Mouse (Mus musculus) cerebellum, adult 8-10 months (tissue): ENCODE data around the gene Prox1.
A peak's percentile ranks its signal among the peaks of the same experiment; 100 is the strongest.

Experiments used
- DNase-seq: peaks from one replicate; pipeline ENCODE4 v3.0.0; 2022

The Prox1 gene

GRCm38 (mm10) chr1:190169911-190170818 lies at the start of gene Prox1:
Gene Prox1, minus strand, starts transcription at chr1:190170714.
- DNase-seq, result peak; percentile 77

GRCm38 (mm10) chr1:190216621-190217020 lies 46.1 kb upstream of the Prox1 start:
- no peak for DNase-seq

GRCm38 (mm10) chr1:190214626-190215025 lies 44.1 kb upstream of the Prox1 start:
- DNase-seq, result no peak

GRCm38 (mm10) chr1:190213175-190213574 lies 42.7 kb upstream of the Prox1 start:
- DNase-seq, result no peak

GRCm38 (mm10) chr1:190207246-190207645 lies 36.7 kb upstream of the Prox1 start:
- DNase-seq, result no peak

GRCm38 (mm10) chr1:190205691-190206090 lies 35.2 kb upstream of the Prox1 start:
- DNase-seq, result no peak

GRCm38 (mm10) chr1:190204378-190205070 lies 34.0 kb upstream of the Prox1 start:
- DNase-seq, result no peak

- DNase-seq, result no peak
Observed at GRCm38 (mm10) chr1:190201696-190202095, 31.2 kb upstream of the Prox1 start.

GRCm38 (mm10) chr1:190200996-190201395 lies 30.5 kb upstream of the Prox1 start:
- DNase-seq, result no peak

GRCm38 (mm10) chr1:190198247-190198646 lies 27.7 kb upstream of the Prox1 start:
- no peak for DNase-seq

GRCm38 (mm10) chr1:190192011-190192410 lies 21.5 kb upstream of the Prox1 start:
- DNase-seq, result no peak

GRCm38 (mm10) chr1:190190231-190190965 lies 19.9 kb upstream of the Prox1 start:
- DNase-seq, result no peak

GRCm38 (mm10) chr1:190189125-190189524 lies 18.6 kb upstream of the Prox1 start:
- no peak for DNase-seq

GRCm38 (mm10) chr1:190186336-190186735 lies 15.8 kb upstream of the Prox1 start:
- no peak for DNase-seq

- DNase-seq, result no peak
Observed at GRCm38 (mm10) chr1:190185284-190185683, 14.8 kb upstream of the Prox1 start.

GRCm38 (mm10) chr1:190183574-190183973 lies 13.1 kb upstream of the Prox1 start:
- DNase-seq, result no peak

- DNase-seq, result no peak
Observed at GRCm38 (mm10) chr1:190181765-190182164, 11.3 kb upstream of the Prox1 start.

- DNase-seq, result no peak
Observed at GRCm38 (mm10) chr1:190180861-190181260, 10.3 kb upstream of the Prox1 start.

GRCm38 (mm10) chr1:190176961-190177360 lies 6.4 kb upstream of the Prox1 start:
- DNase-seq, result no peak

- DNase-seq, result peak; percentile 72
Observed at GRCm38 (mm10) chr1:190174671-190175661, 4.5 kb upstream of the Prox1 start.

GRCm38 (mm10) chr1:190174231-190174630 lies 3.7 kb upstream of the Prox1 start:
- peak; percentile 82 for DNase-seq

GRCm38 (mm10) chr1:190173596-190173995 lies 3.1 kb upstream of the Prox1 start:
- DNase-seq, result no peak
